Mouse (Mus musculus) embryo, embryonic 10 days (tissue): ENCODE measurements around the gene Kcnj13.

Source experiments
- DNase-seq: peaks from one replicate; pipeline ENCODE4 v3.0.0-alpha.2; 2015; ENCODE audit warnings: low spot score

Gene Kcnj13

DNA sequence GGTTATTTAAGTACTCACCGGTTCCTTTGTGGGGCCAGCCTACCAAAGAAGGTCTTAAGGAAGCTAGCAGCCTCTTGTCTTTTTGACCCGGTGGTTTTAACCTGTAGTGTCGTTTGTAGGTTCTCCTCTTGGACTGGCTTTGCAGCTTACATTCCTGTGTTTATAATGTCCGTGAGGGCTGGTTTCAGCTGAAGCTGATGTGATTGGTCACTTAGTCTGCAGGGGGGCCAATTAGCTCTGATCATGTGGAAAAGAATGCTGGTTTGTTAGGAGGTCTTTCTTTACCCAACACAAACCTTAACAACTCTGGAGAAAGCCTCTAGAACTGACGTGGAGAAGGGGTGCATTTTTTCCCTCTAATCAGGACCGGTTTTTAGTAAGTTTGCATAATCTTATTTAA is at the start of gene Kcnj13:
Gene Kcnj13 (minus strand): TSS at position 136 of the 400 bp plus-strand sequence.
- DNase-seq, result peak; percentile 38

DNA sequence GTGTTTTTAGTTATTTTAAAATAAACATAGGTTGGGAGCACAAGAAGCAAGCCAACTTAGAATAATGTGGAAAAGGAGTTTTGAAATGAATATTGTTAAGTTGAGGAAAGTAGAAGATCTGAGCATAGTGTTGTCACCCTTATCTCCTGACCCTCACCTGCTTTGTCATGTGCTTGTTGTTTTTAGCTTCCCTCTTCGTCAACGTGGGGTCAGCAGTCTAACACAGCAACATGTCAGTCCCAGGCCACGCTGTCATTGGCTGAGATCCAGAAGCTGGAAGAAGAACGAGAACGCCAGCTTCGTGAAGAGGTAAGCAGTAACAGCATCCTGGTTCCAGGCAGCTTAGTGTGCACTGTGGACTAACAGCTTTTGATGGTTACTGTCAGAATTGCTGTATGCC is 42.1 kb upstream of the Kcnj13 start:
- DNase-seq, result no peak

DNA sequence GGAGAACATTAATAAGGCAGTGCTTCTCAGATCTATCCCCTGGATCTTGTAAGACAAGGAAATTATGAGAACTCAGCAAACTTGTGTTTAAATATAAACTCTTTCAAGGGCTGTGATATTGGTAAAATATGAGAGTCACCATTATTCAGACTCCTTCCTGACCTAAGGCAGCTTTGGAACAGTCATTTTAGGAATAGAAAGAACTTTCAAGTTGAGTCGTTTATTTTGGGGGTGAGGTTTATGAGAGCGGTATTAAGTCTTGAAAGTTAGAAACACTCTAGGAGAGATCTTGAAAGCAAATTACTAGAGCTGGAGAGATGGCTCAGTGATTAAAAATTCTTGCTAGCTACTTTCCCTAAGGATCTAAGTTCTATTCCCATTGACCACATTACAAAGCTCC is 40.6 kb upstream of the Kcnj13 start:
- DNase-seq, result no peak

DNA sequence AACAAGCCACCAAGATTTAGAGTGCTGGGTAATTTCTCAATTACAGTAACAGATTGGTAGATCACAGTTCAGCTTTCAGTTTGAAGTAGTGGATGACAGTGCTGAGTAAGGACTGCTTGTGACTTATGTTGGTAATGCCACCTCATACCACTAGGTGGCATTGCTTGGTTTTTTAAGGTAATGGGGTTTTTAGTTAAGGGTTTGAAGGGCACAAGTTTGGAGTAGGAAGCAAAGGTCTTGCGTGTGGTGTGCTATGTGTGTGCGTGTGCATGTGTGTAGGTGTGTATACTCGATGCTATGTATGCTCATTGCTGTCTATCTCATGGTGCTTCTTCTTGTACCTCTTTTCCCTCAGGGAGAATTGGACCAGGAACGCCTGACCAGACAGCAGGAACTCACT is 24.2 kb upstream of the Kcnj13 start:
- peak; percentile 69 for DNase-seq

DNA sequence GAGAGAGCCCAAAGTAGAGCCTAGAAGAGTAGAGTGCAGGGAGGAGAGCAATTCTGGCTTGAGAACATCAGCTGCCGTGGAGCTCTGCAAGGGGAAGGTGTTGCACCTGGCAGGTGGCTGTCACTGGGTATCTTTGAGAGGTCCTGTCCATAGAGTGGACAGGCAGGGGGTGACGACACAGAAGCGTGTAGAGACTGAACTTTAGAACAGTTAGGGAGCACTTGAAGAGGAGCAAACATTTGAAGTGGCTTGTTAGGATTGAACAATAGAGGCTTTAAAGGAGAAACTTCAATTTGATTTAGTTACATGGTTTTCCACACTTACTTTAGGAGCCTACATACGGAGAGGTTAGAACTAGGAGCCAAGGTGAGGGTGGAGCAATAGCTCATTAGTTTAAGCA is 14.9 kb upstream of the Kcnj13 start:
- DNase-seq, result no peak

DNA sequence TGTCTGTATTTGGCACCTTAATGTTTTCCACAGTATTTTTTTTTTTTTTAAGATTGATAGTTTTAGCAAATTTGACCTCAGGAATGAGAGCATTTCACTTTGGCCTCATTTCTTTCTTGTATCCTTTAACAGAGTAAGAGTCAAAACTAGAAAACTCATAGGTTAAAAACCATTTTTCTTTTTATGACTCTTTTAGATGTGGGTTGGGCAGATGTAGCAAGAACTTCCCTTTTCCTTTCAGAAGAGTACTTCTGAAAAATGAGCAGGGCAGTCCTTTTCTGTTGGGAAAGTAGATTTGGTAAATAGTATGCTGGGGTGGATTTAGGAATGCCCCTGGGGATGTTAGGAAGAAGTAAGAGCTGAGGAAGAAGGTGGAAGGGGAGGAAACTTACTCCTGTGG is 11.5 kb upstream of the Kcnj13 start:
- no peak for DNase-seq

DNA sequence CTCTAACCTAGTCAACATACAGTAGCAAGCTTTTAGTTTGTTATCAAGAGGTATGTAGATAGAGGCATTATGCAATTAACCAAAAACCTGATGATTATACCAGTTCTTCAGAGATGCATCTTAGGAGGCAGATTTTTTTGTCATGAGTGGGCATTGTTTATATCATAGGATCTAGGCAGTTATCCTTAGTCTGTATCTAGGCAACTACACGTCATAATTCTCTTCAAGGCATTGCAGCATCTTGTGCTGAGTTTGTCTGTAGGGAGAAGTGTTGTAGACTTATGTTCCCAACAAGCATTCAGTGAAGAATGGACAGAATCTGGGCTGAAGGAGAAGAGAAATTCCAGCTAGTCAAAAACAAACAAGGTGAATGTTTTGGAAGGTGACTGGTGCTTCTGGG is 10.2 kb upstream of the Kcnj13 start:
- DNase-seq, result no peak

DNA sequence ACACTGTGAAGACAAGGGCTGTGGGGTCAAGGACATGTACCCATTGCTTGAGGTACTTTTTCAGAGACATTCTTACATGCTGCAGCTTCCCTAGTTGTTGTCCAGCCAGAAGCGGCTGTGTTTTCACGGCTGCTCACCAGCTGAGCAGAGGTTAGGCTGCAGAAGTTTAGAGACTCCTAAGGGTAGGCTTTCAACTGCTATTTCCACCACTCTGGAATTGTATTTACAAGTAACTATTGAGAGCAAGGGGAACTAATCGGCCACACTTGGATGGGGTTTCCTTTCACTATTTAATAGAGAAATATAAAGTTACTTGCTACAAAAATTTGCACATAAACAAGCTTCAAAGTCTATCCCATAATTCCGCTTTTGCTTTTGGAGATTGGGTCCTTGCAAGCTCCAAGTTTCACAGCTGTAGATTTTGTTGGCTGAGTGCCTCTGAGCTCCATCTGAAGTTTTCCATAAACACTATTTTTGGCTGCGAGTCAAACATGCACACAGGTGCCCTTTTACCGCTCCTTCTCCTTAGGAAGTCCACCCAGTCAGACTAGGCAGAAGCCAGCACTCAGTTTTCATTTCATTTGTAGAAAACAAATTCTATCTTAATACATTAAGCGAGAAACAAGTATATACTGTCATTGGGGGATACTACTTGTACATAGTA is 2.5 kb upstream of the Kcnj13 start:
- DNase-seq, result no peak

DNA sequence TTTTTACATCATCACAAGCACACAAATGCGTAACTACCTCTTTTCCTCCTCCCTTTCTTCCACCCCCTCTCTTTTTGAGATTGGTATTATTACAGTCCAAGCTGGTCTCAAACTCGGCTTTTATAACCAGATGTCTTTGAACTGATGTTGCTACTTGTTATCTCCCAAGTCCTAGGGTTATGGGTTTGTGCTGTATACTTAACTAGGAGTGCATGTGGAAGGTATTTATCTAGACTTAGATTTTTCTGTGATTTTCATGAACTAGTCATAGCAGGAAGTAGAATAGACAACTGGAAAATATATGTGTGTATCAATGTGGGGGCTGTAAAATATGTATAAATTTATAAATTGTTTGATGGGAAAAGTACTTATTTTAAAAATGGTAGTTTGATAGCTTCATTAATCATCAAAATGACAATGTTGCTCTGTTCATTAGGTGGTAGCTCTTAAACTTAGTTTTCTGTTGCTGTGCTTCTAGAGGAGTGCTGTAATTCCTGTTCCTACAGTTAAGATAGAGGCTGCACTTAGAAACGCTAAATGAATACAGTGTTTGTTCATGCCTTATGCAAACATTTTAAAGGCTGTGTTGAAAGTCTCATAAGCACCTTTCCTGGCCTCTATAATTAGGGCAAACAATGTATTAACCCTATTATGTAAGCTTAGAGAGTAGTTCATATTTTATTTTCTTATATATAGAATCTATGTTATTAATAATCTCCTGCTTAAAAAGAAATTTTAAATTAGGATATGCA is 909 bp downstream of the Kcnj13 start:
- DNase-seq, result no peak

DNA sequence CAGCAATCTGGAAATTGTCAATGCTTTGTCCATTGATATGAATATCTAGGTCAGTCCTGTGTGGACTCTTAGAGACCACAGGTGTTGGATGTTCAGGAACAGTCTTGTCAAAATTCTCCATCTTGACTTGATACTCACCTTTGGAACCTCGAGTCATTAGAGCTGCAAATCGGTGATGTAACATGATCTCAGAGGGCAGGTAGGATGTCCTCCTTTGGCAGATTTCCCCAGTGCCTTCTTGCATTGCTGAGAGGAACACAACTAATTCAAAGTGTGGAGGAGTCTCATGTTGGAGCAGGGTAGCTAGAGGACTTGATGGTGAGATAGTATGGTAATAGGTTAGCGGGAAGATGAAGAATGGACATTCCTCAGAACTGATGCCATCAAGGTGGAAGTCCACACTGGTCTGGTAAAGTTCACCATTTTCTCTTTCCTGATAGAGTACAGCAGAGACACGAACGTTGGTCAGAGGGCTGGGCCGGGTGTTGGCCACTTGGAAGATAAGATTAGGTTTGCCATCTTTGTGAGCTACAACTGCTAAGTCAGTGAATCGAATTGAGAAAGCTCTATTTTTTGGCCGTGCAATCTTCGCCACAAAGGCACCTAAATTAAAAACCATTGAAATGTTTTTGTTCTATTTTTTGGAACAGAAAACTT is 8.0 kb downstream of the Kcnj13 start:
- no peak for DNase-seq

DNA sequence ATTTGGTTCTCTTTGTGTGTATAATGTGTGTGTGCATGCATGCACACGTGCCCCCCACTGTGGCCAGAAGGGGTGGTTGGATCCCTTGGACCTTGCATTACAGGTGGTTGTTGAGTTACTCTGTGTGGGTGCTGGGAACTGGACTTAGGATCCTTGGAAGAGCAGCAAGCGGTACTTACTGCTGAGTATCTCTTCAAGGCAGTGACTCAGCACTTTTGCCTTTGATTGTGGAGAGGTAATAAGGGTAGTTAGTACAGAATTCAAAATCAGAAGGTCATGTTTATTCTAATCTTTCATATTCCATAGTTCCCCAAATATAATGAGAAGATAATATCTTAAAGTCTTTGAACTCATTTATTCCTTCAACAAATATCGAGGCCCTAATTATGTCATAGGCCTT is 13.4 kb downstream of the Kcnj13 start:
- DNase-seq, result no peak

DNA sequence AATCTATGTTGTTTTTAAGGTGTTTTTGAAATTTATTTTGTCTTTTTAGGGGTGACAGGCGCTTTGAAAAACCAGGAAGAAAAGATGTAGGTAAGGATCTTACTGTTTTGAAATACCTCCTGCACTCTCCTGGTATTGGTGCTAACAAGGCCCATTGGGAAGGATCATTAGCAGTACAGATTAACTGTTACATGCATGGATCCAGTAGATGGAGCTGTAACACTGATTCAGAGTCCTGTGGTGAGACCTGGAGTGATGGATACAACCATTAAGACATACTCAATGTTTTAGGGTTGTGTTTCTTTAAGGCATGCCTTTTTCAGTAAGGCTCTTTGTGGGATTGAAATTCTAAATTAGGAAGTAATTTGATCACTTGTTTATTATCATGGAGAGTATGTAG is 14.6 kb downstream of the Kcnj13 start:
- DNase-seq, result peak; percentile 28

DNA sequence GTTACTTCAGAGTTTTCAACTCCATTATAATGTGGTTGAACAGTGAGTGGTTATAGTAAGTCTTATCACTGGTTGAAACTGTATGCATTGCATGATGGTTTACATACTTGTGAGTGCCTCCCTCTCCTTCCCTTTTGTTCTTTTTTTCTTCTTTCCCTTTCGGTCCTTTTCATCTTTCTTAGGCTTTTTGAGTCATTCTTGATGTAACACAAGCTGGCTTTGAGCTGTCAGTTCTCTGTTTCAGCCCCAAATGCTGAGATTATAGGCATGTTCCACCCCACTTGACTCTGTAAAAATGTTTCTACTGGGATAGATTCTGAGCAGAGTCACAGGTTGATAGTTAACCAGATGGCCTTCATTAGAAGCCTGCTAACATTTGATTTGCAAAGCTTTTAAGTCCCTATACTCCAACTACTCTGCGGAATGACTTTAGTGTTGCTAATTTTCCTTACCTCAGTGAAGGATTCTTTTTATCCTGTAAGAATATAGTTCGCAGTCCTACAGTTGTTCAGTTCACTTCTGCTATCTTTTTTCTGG is 16.4 kb downstream of the Kcnj13 start:
- no peak for DNase-seq

DNA sequence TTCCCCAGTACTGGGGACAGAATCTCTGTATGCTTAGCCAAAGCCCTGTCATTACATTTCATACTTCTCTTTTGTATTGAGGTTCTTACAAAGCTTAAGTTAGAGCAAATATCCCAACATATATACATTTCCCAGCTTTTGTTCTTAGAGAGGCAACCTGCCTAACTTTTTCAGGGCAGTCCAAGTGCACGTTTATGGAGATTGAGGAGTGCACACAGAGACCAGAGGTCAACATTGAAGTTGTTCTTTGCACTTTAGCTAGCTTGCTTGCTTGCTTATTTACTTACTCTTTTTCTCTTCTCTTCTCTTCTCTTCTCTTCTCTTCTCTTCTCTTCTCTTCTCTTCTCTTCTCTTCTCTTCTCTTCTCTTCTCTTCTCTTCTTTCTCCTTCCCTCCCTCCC is 34.3 kb downstream of the Kcnj13 start:
- DNase-seq, result no peak

DNA sequence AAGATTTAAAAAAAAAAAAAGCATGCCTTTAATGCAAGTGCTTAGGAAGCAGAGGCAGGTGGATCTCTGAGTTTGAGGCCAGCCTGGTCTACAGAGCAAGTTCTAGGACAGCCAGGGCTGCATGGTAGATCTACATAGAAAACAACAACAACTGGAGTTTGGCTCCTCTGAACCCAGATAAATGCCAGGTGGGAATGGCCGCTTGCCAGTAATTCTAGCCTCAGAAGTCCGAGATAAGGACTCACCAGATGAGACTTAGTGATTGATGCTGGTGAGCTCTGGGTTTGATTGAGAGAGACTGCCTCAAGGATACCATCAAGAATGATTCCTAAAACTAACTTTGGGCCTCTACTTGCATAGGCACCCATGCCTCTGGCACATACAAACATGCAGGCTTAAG is 44.0 kb downstream of the Kcnj13 start:
- DNase-seq, result no peak
